Mouse (Mus musculus) gastrocnemius, adult 2 months (tissue): ENCODE results near the gene Dtx2. TPM values are rescaled to one million over a fixed set of nuclear protein-coding genes. Genes with fewer than 3 reads are reported as not detected.
A peak's percentile ranks its signal among the peaks of the same experiment; 100 is the strongest.

Source experiments
- DNase-seq: peaks from one replicate; pipeline ENCODE4 v3.0.0; 2022
- H3K27ac ChIP-seq: fragments of 200-600 bp; 2 replicates; pipeline ENCODE4 v1.8.1; 2022; ENCODE audit warnings: mild to moderate bottlenecking
- H3K4me3 ChIP-seq: fragments of 200-600 bp; 2 replicates; pipeline ENCODE4 v1.8.1; 2022; ENCODE audit warnings: mild to moderate bottlenecking, moderate library complexity
- CTCF ChIP-seq: fragments of 200-600 bp; IDR thresholded peaks from 2 replicates; pipeline ENCODE4 v1.8.1; 2022; ENCODE audit warnings: antibody characterized with exemption, mild to moderate bottlenecking, moderate library complexity
- intact Hi-C: fragments of 180-260 bp; cut with DNase I; formaldehyde crosslinking; loops from one replicate; pipeline ENCODE4 v1.15.1; 2025
- total RNA-seq, 2 experiments: library from RNA; stranded (reverse); gene quantifications; 2 replicates each; pipeline ENCODE4 v1.2.3; 2021

Dtx2 gene
- total RNA-seq, 2 experiments from 2014 or later = 6.5 to 8.2 TPM

DNA sequence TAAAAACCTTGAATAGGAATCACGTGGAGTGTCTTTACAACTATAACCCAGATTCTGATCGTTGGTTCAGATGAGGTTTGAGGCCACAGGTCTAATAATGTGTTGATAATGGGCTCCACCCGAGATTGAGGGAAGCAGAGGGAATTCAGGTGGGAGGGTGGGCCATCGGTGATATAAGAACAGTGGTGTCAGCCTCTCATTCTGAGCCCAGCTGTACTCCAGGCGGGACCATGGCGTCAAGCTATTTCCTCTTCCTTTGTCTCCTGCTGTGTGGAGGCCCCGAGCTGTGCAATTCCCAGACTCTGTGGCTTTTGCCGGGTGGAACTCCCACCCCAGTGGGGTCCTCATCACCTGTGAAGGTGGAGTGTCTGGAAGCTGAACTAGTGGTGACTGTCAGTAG lies 14.7 kb upstream of the Dtx2 start, which contains the start of gene Zp3:
Zp3 (plus strand) TSS at position 196 of the 400 bp plus-strand sequence.
- no peak within 1 kb of the TSS for H3K4me3 ChIP-seq
- no peak for DNase-seq
- intact Hi-C loops = loop anchor here (5.0 kb wide), 1 partner anchor 47 kb away; no protein-coding TSS in a partner anchor
- H3K27ac ChIP-seq = no peak within 1 kb of the TSS
- no peak for TF ChIP-seq CTCF

GRCm38 (mm10) chr5:135982398-135982797 lies 12.2 kb upstream of the Dtx2 start:
- intact Hi-C loops = loop anchor here (1.0 to 5.0 kb wide), 2 partner anchors 45 to 79 kb away; no protein-coding TSS in a partner anchor
- peak; percentile 77 for DNase-seq
- peak; percentile 95 for TF ChIP-seq CTCF
- Histone ChIP-seq H3K27ac (no peak overlapping the region), H3K4me3 (peak overlapping the region; percentile 49)

- DNase-seq = no peak
- Histone ChIP-seq H3K4me3 (no peak overlapping the region), H3K27ac (no peak overlapping the region)
- no peak for TF ChIP-seq CTCF
- intact Hi-C loops = loop anchor here (5.0 kb wide), 1 partner anchor 43 kb away; no protein-coding TSS in a partner anchor
Measured at GRCm38 (mm10) chr5:135984546-135985044, 10.0 kb upstream of the Dtx2 start.

DNA sequence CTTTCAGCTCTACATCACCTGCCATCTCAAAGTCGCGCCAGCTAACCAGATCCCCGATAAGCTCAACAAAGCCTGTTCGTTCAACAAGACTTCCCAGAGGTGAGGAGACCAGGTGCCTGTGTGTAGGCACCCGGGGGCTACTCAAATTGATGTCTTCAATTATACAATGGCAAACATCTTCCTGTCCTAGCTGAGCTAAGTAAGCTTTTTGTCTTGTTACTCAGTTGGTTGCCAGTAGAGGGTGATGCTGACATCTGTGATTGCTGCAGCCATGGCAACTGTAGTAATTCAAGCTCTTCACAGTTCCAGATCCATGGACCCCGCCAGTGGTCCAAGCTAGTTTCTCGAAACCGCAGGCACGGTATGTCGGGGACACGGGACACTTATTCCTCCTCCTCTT lies 7.4 kb upstream of the Dtx2 start:
- intact Hi-C loops = no loop called here
- TF ChIP-seq CTCF = peak; percentile 29; the same call in 1 of the 2 replicates
- Histone ChIP-seq H3K4me3 (no peak overlapping the region), H3K27ac (no peak overlapping the region)
- no peak for DNase-seq

DNA sequence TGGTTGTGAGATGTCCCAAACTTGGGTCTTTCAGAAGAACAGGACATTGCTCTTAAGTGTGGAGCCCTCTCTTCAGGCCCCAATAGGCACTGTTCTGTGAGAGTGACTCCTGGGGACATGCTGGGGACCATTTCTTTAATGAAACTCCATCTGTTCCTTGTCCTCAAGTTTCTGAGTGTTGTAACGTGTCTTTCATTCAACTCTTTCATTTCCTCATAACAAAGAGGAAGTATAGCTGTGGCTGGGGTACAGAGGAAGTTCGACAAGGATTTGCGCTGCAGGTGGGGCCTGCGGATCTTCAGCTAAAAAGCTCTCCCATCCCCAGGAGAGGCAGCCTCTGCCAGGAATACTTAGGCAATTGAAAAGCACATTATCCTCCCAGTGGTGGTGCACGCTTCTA lies 4.0 kb upstream of the Dtx2 start:
- no peak for DNase-seq
- no peak overlapping the region for H3K4me3 ChIP-seq
- TF ChIP-seq CTCF = no peak
- intact Hi-C loops = no loop called here
- H3K27ac ChIP-seq = no peak overlapping the region

DNA sequence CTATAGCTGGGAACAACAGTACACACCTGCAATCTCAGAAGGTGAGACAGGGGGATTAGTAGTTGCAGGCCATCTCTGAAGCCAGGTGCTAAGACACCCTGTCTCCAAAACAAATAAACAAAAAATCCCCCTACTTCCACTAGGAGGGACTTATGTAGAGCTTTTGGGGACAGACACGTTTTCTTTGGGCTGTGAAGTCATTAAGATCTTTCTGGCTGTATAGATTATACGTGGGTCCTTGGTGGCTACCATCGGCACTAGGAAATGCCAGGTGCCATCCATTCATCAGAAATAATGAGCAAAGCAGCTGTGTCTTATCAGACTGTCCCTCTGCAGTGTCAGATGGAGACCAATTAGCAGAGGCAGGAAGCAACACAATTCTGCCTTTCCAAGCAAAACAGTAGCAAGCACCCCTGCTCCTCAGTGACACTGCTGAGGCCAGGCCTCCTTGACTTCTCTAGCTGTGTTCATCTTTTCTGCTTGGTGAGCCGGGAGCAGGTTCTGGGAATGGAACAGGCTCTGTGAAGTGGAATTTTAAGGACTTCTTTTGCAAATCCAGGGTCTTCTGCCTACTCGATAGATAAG lies 1.1 kb upstream of the Dtx2 start:
- no peak overlapping the region for H3K27ac ChIP-seq
- intact Hi-C loops = no loop called here
- no peak overlapping the region for H3K4me3 ChIP-seq
- DNase-seq = no peak
- no peak for TF ChIP-seq CTCF

GRCm38 (mm10) chr5:135994335-135994724 lies 270 bp upstream of the Dtx2 start:
- no peak for DNase-seq
- TF ChIP-seq CTCF = no peak
- Histone ChIP-seq H3K27ac (no peak overlapping the region), H3K4me3 (peak overlapping the region; percentile 79)
- intact Hi-C loops = no loop called here

DNA sequence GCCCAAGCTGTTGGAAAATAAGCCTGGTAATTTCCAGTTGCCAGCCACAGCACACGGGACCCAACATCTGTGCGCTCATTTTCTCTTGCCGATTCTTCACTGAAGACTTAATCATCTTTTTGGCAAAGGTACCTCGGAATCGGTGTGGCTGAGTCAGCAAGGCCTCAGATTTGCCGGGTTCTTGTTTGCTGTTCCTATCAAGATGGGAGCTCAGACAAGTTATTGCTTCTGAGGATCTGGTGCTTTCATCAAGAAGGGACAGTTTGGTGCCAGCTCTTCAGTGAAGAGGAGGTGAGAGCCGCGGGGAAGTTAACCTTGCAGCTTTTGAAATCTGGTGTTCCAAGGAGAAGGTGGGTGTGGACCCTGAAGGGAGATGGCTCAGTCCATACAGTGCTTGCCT lies 1.6 kb downstream of the Dtx2 start:
- no peak for DNase-seq
- Histone ChIP-seq H3K27ac (peak overlapping the region; percentile 96; the same call in 1 of the 2 replicates), H3K4me3 (peak overlapping the region; percentile 79)
- intact Hi-C loops = no loop called here
- TF ChIP-seq CTCF = no peak

DNA sequence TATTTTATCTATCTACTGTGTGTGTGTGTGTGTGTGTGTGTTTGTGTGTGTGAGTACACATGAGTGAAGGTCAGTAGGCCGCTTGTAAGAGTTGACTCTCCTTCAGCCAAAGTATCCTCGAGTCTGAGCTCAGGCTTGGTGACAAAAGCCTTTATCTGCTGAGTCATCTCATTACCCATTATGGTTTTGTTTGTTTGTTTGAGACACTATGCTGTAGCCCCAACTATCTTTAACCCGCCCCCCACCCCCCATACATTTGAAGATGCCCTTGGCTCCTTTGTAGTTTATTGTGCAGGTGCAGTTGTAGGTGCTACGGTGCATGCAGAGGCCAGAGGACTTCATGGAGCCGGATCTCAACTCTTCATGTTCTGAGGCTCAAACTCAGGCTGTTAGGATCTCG lies 6.6 kb downstream of the Dtx2 start:
- no peak for TF ChIP-seq CTCF
- DNase-seq = no peak
- H3K27ac ChIP-seq = no peak overlapping the region
- H3K4me3 ChIP-seq = no peak overlapping the region
- intact Hi-C loops = no loop called here

DNA sequence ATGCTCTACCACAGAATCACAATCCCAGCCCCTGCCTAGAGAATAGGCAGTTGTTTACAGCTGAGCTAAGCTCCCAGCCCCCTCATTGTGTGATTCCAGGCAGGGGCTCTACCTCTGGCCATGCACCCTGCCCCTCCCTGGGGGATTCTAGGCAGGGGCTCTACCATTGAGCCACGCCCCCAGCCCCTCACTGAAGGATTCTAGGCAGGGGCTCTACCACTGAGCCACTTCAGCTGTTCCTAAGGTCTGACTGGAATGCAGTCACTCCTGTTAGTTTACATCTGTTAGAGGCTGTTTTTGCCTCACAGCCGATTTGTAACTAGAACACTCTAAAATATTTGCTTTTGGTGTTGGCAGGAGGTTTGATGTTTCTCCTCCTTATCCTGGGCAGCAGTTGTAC lies 7.7 kb downstream of the Dtx2 start:
- no peak for DNase-seq
- H3K27ac ChIP-seq = no peak overlapping the region
- TF ChIP-seq CTCF = no peak
- intact Hi-C loops = no loop called here
- no peak overlapping the region for H3K4me3 ChIP-seq

DNA sequence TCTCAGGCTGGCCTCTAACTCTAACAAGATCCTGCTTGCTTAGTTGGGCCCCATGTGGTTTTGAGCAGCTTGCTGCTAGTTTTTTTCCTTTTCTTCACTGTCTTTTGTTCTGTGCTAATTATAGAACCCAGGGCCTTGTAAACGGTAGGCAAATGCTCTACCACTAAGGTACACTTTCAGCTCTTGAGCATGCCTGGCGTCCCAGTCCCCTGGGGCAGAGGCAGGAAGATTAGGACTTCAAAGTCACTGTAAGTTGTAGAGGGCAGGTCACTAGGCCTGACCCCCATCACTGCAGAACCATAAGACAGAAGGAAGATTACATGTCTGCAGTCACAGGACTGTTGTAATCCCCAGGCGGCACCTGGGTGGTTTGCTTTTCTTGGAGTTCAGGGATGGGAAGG lies 8.2 kb downstream of the Dtx2 start:
- no peak overlapping the region for H3K4me3 ChIP-seq
- DNase-seq = no peak
- intact Hi-C loops = no loop called here
- H3K27ac ChIP-seq = no peak overlapping the region
- no peak for TF ChIP-seq CTCF

- TF ChIP-seq CTCF = no peak
Measured at GRCm38 (mm10) chr5:136004537-136004936, 9.9 kb downstream of the Dtx2 start.

DNA sequence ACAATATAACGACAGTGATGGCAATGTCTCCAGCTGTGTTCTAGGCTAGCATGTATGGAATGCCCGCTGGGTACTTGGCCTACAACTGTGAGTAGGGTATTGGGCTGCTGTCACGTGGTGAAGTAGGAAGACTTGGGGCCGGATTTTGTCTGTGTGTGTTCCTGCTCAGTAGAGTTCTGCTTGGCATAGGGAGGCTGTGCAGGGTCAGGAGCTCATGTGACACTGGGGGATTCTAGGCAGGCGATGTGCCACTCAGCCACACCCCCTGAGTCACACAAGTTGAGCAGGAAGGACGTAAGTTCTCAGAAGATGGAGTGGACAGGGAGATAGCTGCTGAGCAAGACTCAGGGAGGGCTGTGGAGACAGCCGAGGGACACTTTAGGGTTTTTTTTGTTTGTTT lies 13.1 kb downstream of the Dtx2 start:
- TF ChIP-seq CTCF = no peak
- intact Hi-C loops = no loop called here
- no peak for DNase-seq
- Histone ChIP-seq H3K4me3 (no peak overlapping the region), H3K27ac (no peak overlapping the region)

More at GRCm38 (mm10) chr5:136004537-136004936, 9.9 kb downstream of the Dtx2 start:
- Histone ChIP-seq H3K4me3 (no peak overlapping the region), H3K27ac (no peak overlapping the region)
- DNase-seq = no peak
- intact Hi-C loops = no loop called here

- H3K4me3 ChIP-seq = no peak overlapping the region
Measured at GRCm38 (mm10) chr5:136014877-136015276, 20.3 kb downstream of the Dtx2 start.

More at GRCm38 (mm10) chr5:136014877-136015276, 20.3 kb downstream of the Dtx2 start:
- intact Hi-C loops = no loop called here
- H3K27ac ChIP-seq = peak overlapping the region; percentile 63
- TF ChIP-seq CTCF = no peak
- no peak for DNase-seq
